Mouse (Mus musculus) layer of hippocampus, postnatal 10 days (tissue): ENCODE measurements around the gene Morc1. TPM values are rescaled to one million over a fixed set of nuclear protein-coding genes. Genes with fewer than 3 reads are reported as not detected.

Experiments used
- DNase-seq, 2 experiments: peaks; one replicate each; pipeline ENCODE4 v3.0.0; 2021; ENCODE audit warnings: low spot score in 2 of 2
- total RNA-seq, 2 experiments: library from RNA; stranded (reverse); gene quantifications; 2 replicates each; pipeline ENCODE4 v1.2.3; 2021

Gene Morc1
- total RNA-seq, 2 experiments from 2014 or later: 0.18 to 0.39 TPM

DNA sequence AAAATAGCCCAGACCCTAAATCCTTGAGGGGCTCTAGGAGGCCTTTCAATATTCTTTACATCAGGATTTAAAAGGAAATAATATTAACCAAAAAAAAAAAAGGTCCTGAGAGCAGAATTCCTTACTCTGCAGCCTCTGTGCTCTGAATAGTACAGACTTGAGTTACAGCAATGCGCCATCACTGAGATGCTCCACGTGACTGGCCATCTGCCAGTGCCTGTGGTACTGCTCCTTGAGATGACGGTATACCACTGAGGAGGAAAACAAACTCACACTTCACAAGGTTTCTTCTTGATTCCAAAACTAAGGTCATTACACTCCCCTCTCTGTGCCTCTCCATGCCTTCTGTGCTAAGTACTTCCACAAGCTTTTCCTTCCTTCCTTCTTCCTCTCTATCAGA lies 195.1 kb downstream of the Morc1 start:
- DNase-seq: no peak

DNA sequence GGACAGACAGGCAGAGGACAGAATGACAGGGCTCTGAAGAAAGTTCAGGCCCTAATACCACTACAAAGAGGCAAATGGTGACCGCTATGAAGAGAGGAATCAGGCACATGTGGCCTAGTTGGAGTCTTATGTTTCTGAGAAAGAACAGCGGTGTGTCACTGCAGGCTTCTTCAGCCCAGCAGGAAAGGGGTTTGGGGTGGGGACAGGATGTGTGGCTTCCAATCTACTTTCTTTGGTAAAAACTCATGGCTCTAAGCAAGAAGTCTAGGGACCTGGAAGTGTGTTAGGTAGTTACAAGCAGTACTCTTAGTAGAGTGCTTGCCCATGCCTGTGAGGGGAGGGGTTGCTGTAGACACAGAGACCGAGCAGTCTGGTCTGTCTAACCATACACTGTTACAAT lies 196.3 kb downstream of the Morc1 start:
- DNase-seq: no peak

DNA sequence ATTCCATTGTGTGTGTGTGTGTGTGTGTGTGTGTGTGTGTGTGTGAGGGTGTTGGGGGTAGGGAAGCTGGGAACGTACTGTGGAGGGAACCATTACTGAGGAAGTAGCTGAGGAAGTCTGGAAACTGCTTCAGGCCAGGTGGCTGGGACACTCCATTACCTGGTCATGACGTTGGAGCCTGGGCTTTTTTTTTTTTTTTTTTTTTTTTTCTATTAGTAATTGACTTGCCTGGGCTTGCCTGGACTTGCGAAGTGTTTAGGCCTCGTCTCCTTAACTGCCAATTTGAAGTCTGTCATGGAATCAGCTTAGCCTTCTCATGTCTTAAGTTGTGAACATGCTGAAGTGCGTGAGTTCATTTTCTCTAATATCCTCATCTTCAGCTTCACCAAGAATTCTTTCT lies 198.7 kb downstream of the Morc1 start:
- no peak for DNase-seq

DNA sequence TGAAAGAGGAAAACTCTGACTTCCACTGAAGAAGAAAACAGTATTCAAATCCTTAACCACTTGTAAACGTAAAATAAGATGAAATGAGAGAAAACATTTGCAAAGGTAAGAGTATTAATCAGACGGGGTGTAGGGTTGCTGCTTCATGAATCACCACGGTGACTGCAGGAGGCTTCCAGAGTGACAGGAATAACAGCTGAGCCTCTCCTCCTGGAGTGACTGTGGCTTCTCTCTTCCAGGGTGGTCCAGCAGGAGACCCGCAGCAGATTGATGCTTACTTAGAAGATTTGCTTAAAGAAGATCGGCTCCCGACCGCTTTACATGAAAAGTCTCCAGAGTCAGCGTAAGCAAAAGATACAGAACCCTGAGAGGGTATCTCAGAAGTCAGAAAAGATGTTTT lies 199.4 kb downstream of the Morc1 start:
- no peak for DNase-seq

DNA sequence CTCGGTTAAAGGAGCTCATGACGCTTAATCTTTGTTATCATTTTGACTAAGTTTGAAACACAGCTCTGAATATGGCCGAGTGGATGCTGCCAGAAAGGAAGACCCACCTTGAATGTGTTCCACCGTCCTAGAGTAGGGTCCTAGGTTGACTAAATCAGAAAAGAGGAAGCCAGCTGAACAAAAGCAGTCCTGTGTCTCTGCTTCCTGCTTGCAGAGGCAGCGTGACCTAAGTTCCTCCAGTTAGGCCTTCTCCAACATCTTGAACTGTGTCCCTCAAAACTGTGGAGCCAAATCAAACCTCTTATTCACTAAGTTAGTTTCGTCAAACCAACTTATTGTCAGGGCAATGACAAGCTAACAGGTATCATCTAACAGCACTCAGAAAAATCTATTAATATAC lies 201.3 kb downstream of the Morc1 start:
- no peak for DNase-seq

DNA sequence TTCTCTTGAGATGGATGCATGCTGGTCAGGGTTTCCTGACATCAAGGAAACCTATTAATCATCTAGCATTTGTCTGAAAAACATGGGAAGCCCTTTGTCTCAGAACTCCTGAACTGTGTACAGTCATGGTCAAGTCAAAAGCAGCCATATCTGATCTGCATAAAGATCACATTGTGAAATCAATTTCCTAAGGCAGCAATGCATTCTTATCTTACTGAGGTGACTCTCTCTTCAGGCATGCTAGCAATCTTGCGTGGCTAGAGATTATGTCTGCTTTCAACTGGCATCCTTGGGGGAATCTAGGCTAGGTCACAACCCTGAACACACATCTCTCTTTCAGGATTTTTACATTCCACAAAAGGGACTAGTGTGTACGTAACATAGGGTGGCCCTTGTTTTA lies 215.2 kb downstream of the Morc1 start:
- DNase-seq: no peak

DNA sequence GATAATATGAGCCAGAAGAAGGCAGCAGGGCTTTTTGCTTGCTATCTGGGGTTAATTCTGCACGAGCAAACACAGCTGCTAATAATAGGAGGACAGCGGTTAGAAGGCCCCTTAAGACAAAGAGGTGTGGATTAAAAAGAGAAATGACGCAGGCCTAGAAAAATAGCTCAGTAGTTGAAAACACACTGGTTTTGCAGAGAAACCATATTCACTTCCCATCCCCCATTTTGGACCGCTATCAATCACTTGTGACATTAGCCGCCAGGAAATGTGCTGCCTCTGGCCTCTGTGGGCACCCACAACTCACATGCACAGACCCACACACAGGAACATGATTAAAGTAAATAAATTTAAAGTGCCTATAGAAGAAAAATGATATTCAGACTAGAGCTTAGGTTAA lies 240.7 kb downstream of the Morc1 start:
- no peak for DNase-seq

DNA sequence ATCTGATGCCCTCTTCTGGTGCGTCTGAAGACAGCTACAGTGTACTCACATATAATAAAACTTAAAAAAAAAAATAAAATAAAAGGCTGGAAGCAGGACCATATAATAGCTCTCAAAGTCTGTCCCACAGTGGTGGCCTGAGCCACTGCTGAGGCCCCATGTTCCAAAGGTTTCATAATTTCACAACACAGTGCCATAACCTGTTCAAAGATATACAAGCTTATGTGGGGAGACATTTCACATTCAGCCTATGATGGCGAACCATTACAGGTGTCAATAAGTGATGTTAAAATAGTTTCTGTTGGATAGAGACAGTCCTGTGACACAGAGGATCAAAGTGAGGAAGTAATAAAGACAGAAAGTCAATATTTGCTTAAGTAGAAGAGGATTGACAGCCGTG lies 241.6 kb downstream of the Morc1 start:
- DNase-seq: no peak

DNA sequence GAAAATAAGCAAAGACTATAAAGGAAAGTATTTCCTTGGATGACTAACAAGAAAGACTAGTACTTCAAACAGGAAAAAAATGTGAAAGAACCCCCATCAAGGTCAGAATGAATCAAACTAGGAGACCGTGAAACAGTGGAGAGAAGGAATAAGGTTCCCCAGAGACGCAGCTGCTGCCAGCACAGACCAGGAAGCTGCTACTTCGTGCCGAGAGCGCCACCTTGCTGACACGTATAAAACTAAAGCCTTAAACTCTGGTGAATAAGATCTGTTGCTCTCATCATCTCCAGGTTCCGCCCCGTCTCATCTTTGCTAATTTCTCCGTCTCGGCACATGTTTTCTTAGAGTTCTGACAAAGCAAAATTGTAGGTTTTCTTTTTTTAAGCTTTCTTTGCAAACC lies 244.6 kb downstream of the Morc1 start:
- peak; percentile 75 to 82 for DNase-seq

DNA sequence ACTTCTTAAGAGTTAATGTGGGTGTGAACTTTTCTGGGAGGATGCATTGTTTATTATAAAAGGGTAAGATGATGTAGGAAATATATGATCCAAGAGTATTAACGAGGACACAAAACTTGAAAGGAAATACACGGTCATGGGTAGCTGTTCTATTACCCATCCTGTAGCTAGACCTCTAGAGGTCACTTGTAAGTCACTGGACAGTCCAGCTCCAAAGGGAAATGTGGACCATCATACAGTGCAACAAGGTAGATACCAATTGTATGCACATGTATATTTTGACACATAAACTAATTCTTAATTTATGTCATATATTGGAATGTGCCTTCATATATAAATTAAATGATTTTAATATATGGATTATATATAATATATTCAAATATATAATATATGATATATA lies 245.2 kb downstream of the Morc1 start:
- DNase-seq: no peak

DNA sequence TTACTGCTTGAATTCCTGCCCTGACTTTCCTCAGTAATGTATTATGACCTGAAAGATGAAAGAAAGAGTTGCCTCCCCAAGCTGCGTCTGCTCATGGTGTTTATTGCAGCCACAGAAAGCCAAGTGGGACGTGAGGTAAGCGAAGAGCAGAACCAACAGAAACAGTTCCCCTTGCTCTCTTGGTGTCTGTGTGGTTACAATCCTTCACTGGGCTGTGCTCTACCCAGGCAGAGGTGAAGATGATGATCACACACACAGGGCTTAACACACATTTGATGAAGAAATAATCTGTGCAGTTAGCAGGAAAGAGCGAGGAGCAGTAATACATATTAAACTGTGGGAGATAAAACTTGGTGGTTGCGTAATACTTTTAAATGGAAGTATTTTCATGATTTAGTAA lies 246.3 kb downstream of the Morc1 start:
- DNase-seq: no peak

DNA sequence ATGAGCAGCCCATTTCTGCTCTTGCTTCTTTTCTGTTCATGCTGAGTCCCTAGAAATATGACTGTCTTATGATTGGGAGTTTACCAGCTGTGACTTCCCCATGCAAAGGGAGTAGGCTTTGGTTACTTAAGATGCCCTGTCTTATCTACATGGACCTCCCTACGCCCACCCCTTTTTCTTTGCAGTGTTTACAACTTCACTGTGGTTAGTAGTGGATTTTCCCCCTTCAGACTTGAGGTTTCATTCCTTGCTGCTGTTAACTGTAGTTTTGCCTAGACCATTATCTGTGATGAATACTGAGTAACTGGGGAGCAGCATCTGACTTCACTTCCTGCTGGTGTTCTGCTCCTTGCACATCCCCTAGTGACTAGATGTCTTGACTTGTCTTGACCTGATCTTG lies 247.0 kb downstream of the Morc1 start:
- no peak for DNase-seq

Other genes with a start within 250 kb of the Morc1 start
- gene Dppa4, start 147.5 kb upstream of the Morc1 start, total RNA-seq: not detected
- gene Dppa2, start 127.3 kb upstream of the Morc1 start, total RNA-seq: under 1 TPM in 1 of 2 experiments, not detected in 1; 0.16 TPM
- not detected for gene Gm5485, start 18.8 kb upstream of the Morc1 start, total RNA-seq